Mouse (Mus musculus) thymus, postnatal 0 days (tissue): ENCODE results near the gene Gm10972. TPM values are rescaled to one million over a fixed set of nuclear protein-coding genes. Genes with fewer than 3 reads are reported as not detected.
"Not testable (repeated sequence)": the region's sequence is repeated elsewhere in the genome, so short reads cannot be mapped to it uniquely, and the experiment has no call there.

Source experiments
- DNase-seq: peaks from one replicate; pipeline ENCODE4 v3.0.0-alpha.2; 2015; ENCODE audit warnings: low spot score
- polyA plus RNA-seq: library from polyadenylated mRNA; unstranded; fragments of >200 nt; fragmentation: Nextera tagmentation; extraction: Ambion mirVana; gene quantifications from 2 replicates; pipeline ENCODE4 v1.2.1, GENCODE M21; 2015

Gene Gm10972
- polyA plus RNA-seq, 1 experiment from 2014 or later = not detected

DNA sequence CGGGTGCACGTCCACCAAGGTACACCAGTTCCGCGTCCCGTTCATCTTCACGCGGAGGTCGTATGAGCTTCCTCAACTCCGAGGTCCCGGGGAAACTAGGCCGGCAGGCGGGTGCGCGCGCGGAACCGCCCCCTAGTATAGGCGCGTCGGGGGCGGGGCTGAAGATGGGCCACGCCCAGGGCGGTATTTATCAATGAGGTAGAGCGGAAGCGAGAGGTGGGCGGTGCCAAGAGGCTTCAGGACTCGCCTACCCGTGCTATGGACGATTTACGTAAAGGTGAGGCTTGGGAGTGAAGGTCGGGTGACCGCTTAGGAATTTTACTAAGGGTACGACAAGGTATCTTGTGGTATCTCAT is 15.8 kb downstream of the Gm10972 start, which contains the start of gene Tuft1:
Tuft1 (minus strand) TSS at position 133 of the 356 bp plus-strand sequence.
- not testable (repeated sequence) for DNase-seq

DNA sequence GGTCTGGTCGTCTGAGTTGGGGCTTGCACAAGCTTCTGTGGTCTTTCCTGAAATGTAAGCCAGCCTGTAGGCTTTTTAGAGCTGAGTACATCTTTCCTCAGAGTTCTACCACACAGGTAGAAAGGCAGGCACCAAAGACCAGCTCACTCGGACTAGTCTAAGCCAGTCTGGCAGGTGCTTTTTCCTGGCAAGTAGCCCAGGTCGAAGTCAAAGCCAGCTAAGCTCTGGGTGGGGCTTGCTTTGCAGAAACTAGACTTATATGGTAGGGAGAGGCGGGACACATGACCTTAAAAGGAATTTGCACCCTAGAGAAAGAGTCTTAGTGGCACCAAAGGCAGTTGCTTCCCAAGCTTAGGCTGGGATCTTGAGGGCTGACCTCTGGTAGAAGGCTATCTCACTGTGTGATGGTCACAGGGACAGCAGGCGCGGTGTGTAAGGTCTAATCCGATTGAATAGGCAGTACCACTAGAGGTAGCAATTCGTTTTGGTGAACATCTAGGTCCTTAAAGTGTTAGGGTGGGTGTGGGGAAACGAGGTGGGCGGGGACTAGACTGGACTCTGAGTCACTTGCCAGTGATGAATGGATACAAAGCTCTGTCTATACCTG is 16.3 kb downstream of the Gm10972 start:
- peak; percentile 9 for DNase-seq

DNA sequence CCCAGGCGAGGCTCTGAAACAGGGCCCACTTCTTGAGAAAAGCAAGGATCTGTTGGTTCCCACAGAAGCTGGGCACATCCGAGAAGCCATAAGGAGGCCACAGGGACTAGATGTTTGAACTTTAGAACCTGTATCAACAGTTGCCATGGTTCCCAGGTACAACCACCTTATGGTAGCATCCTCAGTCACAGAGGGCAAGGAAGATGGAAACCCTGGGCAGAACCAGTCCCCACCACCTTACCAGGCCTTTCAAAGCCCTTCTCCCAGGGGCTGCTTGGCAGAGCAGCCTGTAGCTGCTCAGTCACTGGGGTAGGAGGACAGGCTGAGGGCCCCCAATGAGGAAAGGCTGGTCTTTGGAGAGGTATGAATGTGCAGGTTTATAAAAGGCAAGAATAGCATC is 17.9 kb downstream of the Gm10972 start:
- not testable (repeated sequence) for DNase-seq

DNA sequence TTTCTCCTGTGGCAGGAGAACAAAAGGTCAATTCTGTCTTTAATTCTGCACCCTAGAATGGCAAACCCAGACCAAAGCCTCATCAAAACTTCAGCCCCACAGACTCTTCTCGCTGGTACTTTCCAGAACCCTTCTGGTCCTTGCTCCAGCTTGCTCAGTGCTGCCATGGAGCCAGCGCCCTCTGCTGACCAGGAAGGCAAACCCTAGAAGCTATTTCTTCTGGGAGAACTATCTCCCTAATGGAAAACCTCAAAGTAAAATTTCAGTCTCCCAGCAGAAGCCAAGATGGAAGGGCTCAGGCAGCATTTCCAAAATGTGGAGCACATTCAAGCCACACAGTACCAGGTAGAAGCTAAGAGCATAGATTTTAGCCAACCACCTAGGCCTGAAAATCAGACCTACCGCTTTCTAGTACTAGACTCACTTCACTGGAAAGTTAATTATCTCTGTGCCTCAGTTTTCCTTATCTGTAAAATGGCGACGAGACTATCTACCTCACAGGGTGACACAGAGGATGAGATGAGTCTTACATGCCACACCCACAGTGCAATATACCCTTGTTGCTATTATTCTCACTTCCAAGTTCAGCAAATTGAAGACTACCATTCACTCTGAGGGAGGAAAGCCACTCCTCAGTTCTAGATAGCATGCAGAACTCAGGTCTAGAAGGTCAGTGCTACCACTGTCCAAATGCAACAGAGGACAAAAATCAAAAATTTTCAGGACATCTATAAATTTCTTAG is 22.3 kb downstream of the Gm10972 start:
- not testable (repeated sequence) for DNase-seq

DNA sequence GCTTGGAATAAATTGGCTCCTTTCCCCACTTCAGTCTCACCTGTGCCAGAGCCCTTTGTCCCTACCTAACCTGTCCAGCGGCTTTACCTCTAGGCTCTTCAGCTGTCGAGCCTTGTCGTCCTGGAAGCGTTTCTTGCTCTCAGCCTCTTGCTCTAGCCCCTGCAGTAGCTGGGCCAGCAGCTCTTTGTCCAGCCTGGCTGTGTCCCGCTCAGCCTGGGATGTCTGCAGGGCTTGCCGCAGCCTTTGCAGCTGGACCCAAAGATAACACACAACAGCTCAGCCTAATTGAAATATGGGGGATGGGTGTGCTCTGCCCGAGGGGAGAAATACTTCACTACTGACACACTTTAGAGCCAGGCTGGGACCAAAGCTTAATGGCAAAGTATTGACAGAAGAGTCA is 23.0 kb downstream of the Gm10972 start:
- DNase-seq = not testable (repeated sequence)

DNA sequence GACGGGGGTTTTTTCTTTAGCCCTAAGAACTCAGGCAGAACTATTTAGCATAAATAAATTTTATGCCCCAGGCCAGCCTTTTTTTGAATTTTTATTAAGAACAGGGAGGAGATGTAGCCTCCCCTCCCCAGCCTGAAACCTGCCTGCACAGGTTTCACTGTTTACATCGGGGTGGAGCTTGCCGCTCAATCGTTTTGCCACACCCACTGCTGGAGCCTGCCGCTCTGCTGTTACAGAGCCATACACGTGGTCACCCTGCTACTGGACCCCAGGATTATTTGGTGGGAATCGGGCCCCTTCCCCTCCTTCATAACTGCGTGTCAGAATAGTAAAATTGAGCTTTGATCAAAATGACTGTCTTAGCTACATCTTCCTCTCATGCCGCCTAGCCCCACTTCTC is 32.2 kb downstream of the Gm10972 start:
- not testable (repeated sequence) for DNase-seq

DNA sequence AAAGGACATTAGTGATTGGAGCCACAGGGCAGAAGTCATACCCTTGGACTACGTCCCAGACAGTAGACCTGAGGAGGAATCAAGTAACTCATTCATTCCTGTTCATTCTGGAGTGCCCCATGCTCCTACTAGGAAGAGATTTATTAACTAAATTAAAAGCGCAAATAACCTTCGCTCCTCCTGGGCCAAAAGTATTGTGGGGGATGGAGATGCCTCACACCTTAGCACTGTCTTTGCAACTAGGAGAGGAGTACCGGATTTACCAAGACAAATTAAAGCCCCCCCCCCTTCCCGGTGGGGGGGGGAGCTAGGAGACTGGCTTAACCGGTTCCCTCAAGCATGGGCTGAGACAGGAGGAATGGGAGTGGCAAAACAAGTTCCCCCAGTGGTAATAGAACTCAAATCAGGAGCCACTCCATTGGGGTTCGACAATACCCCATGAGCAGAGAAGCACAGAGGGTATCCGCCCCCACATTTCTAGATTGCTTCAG is 36.5 kb downstream of the Gm10972 start:
- DNase-seq = no peak

DNA sequence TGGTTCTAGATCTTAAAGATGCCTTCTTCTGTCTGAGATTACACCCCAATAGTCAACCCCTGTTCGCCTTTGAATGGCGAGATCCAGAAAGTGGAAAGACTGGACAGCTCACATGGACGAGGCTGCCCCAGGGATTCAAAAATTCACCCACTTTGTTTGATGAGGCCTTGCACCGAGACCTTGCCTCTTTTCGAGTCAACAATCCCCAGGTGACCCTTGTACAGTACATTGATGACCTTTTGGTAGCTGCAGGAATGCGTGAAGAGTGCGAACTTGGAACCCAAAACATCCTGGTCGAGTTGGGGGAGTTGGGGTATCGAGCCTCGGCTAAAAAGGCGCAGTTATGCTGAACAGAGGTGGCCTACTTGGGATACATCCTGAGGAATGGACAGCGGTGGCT is 37.1 kb downstream of the Gm10972 start:
- not testable (repeated sequence) for DNase-seq

DNA sequence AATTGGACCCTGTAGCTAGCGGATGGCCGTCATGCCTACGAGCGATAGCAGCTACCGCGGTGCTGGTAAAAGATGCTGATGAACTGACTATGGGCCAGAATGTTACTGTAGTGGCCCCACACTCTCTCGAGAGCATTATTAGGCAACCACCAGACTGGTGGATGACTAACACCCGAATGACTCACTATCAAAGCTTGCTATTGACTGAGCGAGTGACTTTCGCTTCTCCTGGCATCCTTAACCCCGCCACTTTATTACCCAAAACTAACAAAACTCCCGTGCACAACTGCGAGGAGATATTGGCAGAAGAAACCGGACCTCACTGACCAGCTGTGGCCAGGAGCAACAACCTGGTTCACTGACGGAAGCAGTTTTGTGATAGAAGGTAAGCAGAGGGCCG is 37.9 kb downstream of the Gm10972 start:
- no peak for DNase-seq

DNA sequence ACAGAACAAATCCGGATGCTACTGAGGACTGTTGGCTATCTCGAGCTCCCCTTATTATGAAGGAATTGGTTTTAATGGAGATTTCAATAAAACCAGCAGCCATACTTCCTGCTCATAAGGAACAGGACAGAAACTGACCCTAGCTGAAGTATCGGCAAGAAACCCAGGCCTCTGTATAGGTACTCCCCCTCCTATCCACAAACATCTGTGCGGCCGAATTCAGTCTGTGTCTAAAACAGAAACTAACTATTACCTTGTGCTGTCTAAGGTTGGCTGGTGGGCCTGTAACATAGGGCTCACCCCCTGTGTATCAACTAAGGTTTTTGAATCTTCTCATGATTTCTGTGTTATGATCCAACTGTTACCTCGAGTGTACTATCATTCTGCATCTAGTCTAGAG is 40.7 kb downstream of the Gm10972 start:
- DNase-seq = no peak

DNA sequence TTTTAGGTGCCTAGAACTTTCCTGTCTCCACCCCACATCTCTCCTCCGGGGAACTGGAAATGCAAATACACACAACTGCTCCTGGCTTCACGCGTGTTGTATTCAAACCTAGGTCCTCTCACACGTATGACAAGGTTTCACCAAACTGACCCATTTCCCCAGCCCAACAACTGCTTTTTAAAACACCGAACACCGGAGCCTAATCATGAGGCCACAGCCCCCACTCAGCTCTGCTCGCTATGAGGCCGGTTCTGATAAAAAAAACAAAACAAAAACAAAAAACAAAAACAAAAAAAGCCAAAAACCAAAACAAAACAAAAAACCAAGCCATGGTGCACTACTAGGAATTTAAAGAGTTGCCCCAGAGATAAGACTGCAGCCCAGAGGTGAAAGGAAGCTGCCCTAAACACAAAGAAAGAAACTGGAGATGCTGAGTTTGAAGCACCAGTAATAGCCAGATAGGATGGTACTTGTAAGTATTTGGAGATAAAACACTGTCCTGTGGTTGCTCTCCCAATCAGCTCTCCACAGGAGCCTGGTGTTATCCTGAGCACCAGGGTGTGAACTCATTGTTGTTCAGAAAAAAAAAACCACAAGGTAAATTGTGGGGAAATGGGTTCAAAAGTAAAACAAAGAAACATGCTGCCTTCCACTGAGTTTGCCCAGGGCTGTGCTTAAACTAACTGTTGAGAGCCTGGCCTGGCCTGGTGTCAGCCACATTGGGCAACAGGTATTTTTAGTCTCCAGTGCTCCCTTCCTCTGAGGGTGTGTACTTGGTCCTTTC is 43.3 kb downstream of the Gm10972 start:
- not testable (repeated sequence) for DNase-seq

DNA sequence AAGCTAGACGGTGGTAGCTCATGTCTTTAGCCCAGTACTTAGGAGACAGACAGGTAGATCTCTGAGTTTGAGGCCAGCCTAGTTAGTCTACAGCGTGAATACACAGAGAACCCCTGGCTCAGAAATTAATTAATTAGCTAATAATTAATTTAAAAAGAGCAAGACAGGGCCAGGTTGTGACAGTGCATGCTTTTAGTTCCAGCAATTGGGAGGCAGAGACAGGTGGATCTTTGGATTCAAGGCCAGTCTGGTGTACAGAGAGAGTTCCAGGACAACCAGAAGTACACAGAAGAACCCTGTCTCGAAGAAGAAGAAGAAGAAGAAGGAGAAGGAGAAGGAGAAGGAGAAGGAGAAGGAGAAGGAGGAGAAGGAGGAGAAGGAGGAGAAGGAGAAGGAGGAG is 45.8 kb downstream of the Gm10972 start:
- DNase-seq = not testable (repeated sequence)

DNA sequence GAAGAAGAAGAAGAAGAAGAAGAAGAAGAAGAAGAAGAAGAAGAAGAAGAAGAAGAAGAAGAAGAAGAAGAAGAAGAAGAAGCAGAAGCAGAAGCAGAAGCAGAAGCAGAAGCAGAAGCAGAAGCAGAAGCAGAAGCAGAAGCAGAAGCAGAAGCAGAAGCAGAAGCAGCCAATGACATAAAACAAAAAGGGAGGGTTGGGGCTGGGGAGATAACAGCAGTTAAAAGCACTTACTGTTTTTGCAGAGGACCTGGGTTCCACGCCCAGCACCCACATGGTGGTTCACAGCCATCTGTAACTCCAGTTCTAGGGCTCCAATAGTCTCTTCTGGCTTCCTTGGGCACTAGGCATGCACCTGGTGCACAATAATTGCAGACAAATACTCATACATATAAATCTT is 46.3 kb downstream of the Gm10972 start:
- not testable (repeated sequence) for DNase-seq

DNA sequence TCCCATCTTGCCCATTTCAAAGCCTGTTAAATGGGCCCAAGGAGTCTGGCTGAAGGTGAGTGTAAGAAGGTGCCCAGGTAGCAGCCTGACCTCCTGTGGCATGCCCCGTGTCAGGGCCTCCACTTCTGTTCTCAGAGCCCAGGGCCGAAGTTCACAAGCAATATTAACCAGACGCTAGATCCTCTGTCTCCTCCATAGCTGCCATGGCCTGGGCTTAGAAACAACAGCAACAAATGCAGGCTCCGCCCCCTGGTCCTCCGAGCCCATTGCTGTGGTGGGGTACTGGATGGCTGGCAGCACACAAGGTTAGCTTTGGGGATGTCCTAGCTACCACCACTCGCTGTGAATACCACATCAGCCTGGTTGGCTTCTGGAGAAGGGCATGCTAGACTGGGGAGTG is 47.2 kb downstream of the Gm10972 start:
- not testable (repeated sequence) for DNase-seq

DNA sequence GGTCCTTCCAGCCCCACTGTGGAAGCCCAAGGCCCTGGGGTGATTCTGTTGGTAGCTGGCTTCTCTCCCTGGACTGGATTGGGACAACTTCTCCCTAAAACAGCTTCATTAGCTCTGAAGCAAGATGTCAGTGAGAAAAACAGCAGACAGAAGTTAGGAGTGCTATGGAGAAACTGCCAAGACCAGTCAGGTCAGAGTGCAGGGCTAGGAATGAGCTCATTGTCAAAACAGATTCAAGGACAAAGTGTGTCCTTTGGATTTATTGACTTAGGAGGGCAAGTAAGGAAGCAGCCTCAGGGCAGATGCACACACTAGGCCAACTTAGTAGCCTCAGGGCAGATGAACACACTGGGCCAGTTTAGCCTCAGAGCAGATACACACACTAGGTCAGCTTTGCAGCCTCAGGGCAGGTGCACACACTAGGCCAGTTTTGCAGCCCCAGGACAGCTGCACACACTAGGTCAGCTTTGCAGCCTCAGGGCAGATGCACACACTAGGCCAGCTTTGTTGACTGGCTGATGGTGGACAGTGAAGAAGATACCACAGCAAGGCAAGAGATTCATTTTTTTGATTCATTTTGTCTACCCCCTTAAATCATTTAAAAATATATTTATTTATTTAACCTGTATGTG is 47.8 kb downstream of the Gm10972 start:
- DNase-seq = no peak

DNA sequence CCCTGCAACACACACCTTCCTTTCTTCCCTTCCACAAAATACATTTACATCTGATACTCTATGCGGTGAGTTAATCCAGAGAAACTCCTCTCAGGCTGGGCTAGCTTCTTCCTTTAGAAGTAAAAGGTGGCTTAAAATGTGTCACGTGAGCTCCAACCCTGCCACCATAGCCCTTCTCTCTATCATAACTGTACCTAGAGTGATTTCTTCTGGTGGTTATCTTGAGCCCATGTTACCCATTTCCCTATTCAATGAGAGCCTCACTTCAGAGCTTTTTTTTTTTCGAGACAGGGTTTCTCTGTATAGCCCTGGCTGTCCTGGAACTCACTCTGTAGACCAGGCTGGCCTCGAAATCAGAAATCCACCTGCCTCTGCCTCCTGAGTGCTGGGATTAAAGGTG is 48.8 kb downstream of the Gm10972 start:
- not testable (repeated sequence) for DNase-seq

Other genes starting within 250 kb of the Gm10972 start
- gene Lingo4, start 244.6 kb upstream of the Gm10972 start, polyA plus RNA-seq = 8.2 and 14.0 TPM in 2 replicates
- 34.3 and 39.1 TPM in 2 replicates for gene Tdrkh, start 229.8 kb upstream of the Gm10972 start, polyA plus RNA-seq
- gene Mrpl9, start 199.8 kb upstream of the Gm10972 start, polyA plus RNA-seq = 63.5 and 73.6 TPM in 2 replicates
- gene Oaz3, start 199.2 kb upstream of the Gm10972 start, polyA plus RNA-seq = 0.37 and 0.95 TPM in 2 replicates
- gene Celf3, start 164.8 kb upstream of the Gm10972 start, polyA plus RNA-seq = 0.39 and 0.74 TPM in 2 replicates
- gene Riiad1, start 162.8 kb upstream of the Gm10972 start, polyA plus RNA-seq = 6.2 and 6.6 TPM in 2 replicates
- 33.5 and 39.3 TPM in 2 replicates for gene Snx27, start 60.4 kb upstream of the Gm10972 start, polyA plus RNA-seq
- 6.8 and 8.0 TPM in 2 replicates for gene Tuft1, start 15.8 kb downstream of the Gm10972 start, polyA plus RNA-seq
- 0.68 TPM in 1 of 2 replicates, not detected in the other for gene Selenbp2, start 50.4 kb downstream of the Gm10972 start, polyA plus RNA-seq
- 1.9 and 2.5 TPM in 2 replicates for gene Cgn, start 143.4 kb downstream of the Gm10972 start, polyA plus RNA-seq
- gene Pogz, start 194.5 kb downstream of the Gm10972 start, polyA plus RNA-seq = 10.3 and 12.3 TPM in 2 replicates
- 466 and 483 TPM in 2 replicates for gene Psmb4, start 243.8 kb downstream of the Gm10972 start, polyA plus RNA-seq